Mouse (Mus musculus): ENCODE data around the gene Ms4a4d. TPM values are rescaled to one million over a fixed set of nuclear protein-coding genes. Genes with fewer than 3 reads are reported as not detected.

Ms4a4d gene
- polyA plus RNA-seq, 1 experiment, result not detected

- TF ChIP-seq MYOD1 (IDR thresholded peaks at IDR 0.05; ENCODE audit: control insufficient read depth, insufficient read length, low read depth), result no peak
- TF ChIP-seq CTCF (IDR thresholded peaks at IDR 0.05; ENCODE audit: control insufficient read depth, insufficient read depth, insufficient read length), result no peak
- no peak for TF ChIP-seq MYOG (IDR thresholded peaks at IDR 0.05; ENCODE audit: control insufficient read depth, extremely low read depth, insufficient read length)
- TF ChIP-seq CEBPB (IDR thresholded peaks at IDR 0.05; ENCODE audit: low read depth), result no peak
- TF ChIP-seq USF1 (IDR thresholded peaks at IDR 0.05; ENCODE audit: low read depth), result no peak
- TF ChIP-seq MAX (IDR thresholded peaks at IDR 0.05), result no peak
- TF ChIP-seq FOSL1 (IDR thresholded peaks at IDR 0.05; ENCODE audit: insufficient read depth, low read length, poor library complexity, severe bottlenecking), result no peak
- Histone ChIP-seq H3K36me3 (ENCODE audit: control insufficient read depth, insufficient read depth) (no peaks in the 10 kb centered on the region), H3K4me3 (ENCODE audit: insufficient read depth, poor library complexity, severe bottlenecking) (no peak overlapping the region), H3K79me3 (ENCODE audit: low read depth) (no peaks in the 10 kb centered on the region), H3ac (ENCODE audit: control insufficient read depth, insufficient read length, low read depth) (no peak overlapping the region), H3K79me2 (ENCODE audit: control insufficient read depth, insufficient read depth) (no peaks in the 10 kb centered on the region), H3K27me3 (ENCODE audit: control insufficient read depth, insufficient read depth, insufficient read length) (no peaks in the 10 kb centered on the region)
Observed at GRCm38 (mm10) chr19:11602026-11602425, 65.4 kb downstream of the Ms4a4d start.

GRCm38 (mm10) chr19:11604603-11605002 lies 68.0 kb downstream of the Ms4a4d start, which contains the start of gene Ms4a6d:
Gene Ms4a6d (minus strand): TSS chr19:11604849.
- Histone ChIP-seq H3K4me3 (ENCODE audit: insufficient read depth, poor library complexity, severe bottlenecking) (no peak within 1 kb of the TSS), H3K27me3 (ENCODE audit: control insufficient read depth, insufficient read depth, insufficient read length) (no peaks in the 10 kb centered on the region), H3K36me3 (ENCODE audit: control insufficient read depth, insufficient read depth) (no peaks in the 10 kb centered on the region), H3ac (ENCODE audit: control insufficient read depth, insufficient read length, low read depth) (no peak within 1 kb of the TSS), H3K79me2 (ENCODE audit: control insufficient read depth, insufficient read depth) (no peaks in the 10 kb centered on the region), H3K79me3 (ENCODE audit: low read depth) (no peaks in the 10 kb centered on the region)
- TF ChIP-seq CTCF (IDR thresholded peaks at IDR 0.05; ENCODE audit: control insufficient read depth, insufficient read depth, insufficient read length), result no peak
- no peak for TF ChIP-seq MYOD1 (IDR thresholded peaks at IDR 0.05; ENCODE audit: control insufficient read depth, insufficient read length, low read depth)
- TF ChIP-seq MYOG (IDR thresholded peaks at IDR 0.05; ENCODE audit: control insufficient read depth, extremely low read depth, insufficient read length), result no peak
- no peak for TF ChIP-seq FOSL1 (IDR thresholded peaks at IDR 0.05; ENCODE audit: insufficient read depth, low read length, poor library complexity, severe bottlenecking)

Other genes starting within 250 kb of the Ms4a4d start
- not detected for gene Ms4a14, start 222.3 kb upstream of the Ms4a4d start, polyA plus RNA-seq (2012; fragmentation: generic; extraction: Trizol)
- not detected for gene Ms4a7, start 200.7 kb upstream of the Ms4a4d start, polyA plus RNA-seq (2012; fragmentation: generic; extraction: Trizol)
- not detected for gene Ms4a4a, start 161.3 kb upstream of the Ms4a4d start, polyA plus RNA-seq (2012; fragmentation: generic; extraction: Trizol)
- gene Ms4a4c, start 132.0 kb upstream of the Ms4a4d start, polyA plus RNA-seq (2012; fragmentation: generic; extraction: Trizol), result not detected
- gene Ms4a4b, start 93.2 kb upstream of the Ms4a4d start, polyA plus RNA-seq (2012; fragmentation: generic; extraction: Trizol), result not detected
- not detected for gene Ms4a6c, start 67.4 kb upstream of the Ms4a4d start, polyA plus RNA-seq (2012; fragmentation: generic; extraction: Trizol)
- not detected for gene Gm8369, start 50.9 kb upstream of the Ms4a4d start, polyA plus RNA-seq (2012; fragmentation: generic; extraction: Trizol)
- not detected for gene Ms4a6b, start 20.3 kb upstream of the Ms4a4d start, polyA plus RNA-seq (2012; fragmentation: generic; extraction: Trizol)
- not detected for gene Ms4a6d, start 68.0 kb downstream of the Ms4a4d start, polyA plus RNA-seq (2012; fragmentation: generic; extraction: Trizol)
- not detected for gene Ms4a2, start 86.9 kb downstream of the Ms4a4d start, polyA plus RNA-seq (2012; fragmentation: generic; extraction: Trizol)
- gene Ms4a3, start 104.0 kb downstream of the Ms4a4d start, polyA plus RNA-seq (2012; fragmentation: generic; extraction: Trizol), result not detected
- not detected for gene Oosp2, start 123.8 kb downstream of the Ms4a4d start, polyA plus RNA-seq (2012; fragmentation: generic; extraction: Trizol)
- not detected for gene Oosp1, start 154.3 kb downstream of the Ms4a4d start, polyA plus RNA-seq (2012; fragmentation: generic; extraction: Trizol)
- not detected for gene Oosp3, start 160.3 kb downstream of the Ms4a4d start, polyA plus RNA-seq (2012; fragmentation: generic; extraction: Trizol)
- not detected for gene Gif, start 210.8 kb downstream of the Ms4a4d start, polyA plus RNA-seq (2012; fragmentation: generic; extraction: Trizol)
- 60.5 TPM for gene Mrpl16, start 233.6 kb downstream of the Ms4a4d start, polyA plus RNA-seq (2012; fragmentation: generic; extraction: Trizol)

Measured in C2C12 (cell line).